Mouse (Mus musculus) stomach, embryonic 15.5 days (tissue): ENCODE results near the gene Prss57. TPM values are rescaled to one million over a fixed set of nuclear protein-coding genes. Genes with fewer than 3 reads are reported as not detected.

Experiments
- ATAC-seq: fragments of 200-750 bp; cut with Nextera tagmentation; 2 replicates; pipeline ENCODE4 v1.8.0; 2017; ENCODE audit warnings: low read depth, moderate number of reproducible peaks, moderate TSS enrichment; ENCODE audit not compliant: insufficient read depth, low FRiP score
- H3K27ac ChIP-seq: fragments of 300-500 bp; sonication (generic); 2 replicates; pipeline ENCODE4 v1.5.1; 2015; ENCODE audit warnings: mild to moderate bottlenecking, inconsistent platforms
- H3K27me3 ChIP-seq: fragments of 300-500 bp; sonication (generic); replicated peaks from 2 replicates; pipeline ENCODE4 v1.6.1; 2015; ENCODE audit warnings: inconsistent platforms
- H3K36me3 ChIP-seq: fragments of 300-500 bp; sonication (generic); 2 replicates; pipeline ENCODE4 v1.6.1; 2015; ENCODE audit warnings: inconsistent platforms
- H3K4me1 ChIP-seq: fragments of 300-500 bp; sonication (generic); 2 replicates; pipeline ENCODE4 v1.6.1; 2015; ENCODE audit warnings: inconsistent platforms
- H3K4me2 ChIP-seq: fragments of 300-500 bp; sonication (generic); 2 replicates; pipeline ENCODE4 v1.6.1; 2015; ENCODE audit warnings: mild to moderate bottlenecking, inconsistent platforms
- H3K4me3 ChIP-seq: fragments of 300-500 bp; sonication (generic); replicated peaks from 2 replicates; pipeline ENCODE4 v1.5.1; 2015; ENCODE audit warnings: inconsistent platforms
- H3K9ac ChIP-seq: fragments of 300-500 bp; sonication (generic); 2 replicates; pipeline ENCODE4 v1.6.1; 2015; ENCODE audit warnings: inconsistent platforms
- H3K9me3 ChIP-seq: fragments of 300-500 bp; sonication (generic); 2 replicates; pipeline ENCODE4 v1.6.1; 2016; ENCODE audit warnings: inconsistent platforms
- WGBS: fragments of 180-500 bp; shearing (Covaris S2); methylation state at CpG from one replicate; pipeline ENCODE4 v1.1.7; 2015; 5-methylcytosine and 5-hydroxymethylcytosine counted together
- polyA plus RNA-seq: library from polyadenylated mRNA; unstranded; fragments of >200 nt; fragmentation: Nextera tagmentation; extraction: Ambion mirVana; gene quantifications from 2 replicates; pipeline ENCODE4 v1.2.1, GENCODE M21; 2015

The Prss57 gene
- polyA plus RNA-seq, 1 experiment from 2014 or later = 0.31 TPM

- peaks cover 36% of the 10 kb centered on the region for H3K4me1 ChIP-seq
- H3K9me3 ChIP-seq = no peaks in the 10 kb centered on the region
- no peak within 1 kb of the TSS for H3K9ac ChIP-seq
- peak; percentile 15; the same call in 1 of the 2 replicates for ATAC-seq
- H3K4me3 ChIP-seq = peak within 1 kb of the TSS; percentile 20
- peaks cover 13% of the 10 kb centered on the region for H3K36me3 ChIP-seq
- peak within 1 kb of the TSS; percentile 41 for H3K4me2 ChIP-seq
- no peaks in the 10 kb centered on the region for H3K27me3 ChIP-seq
- peak within 1 kb of the TSS; percentile 85 for H3K27ac ChIP-seq
- WGBS = 49% methylated on average over 11 of the region's 11 CpGs
Observed at GRCm38 (mm10) chr10:79820782-79821181, 30.0 kb upstream of the Prss57 start, which contains the start of gene Misp. Gene Misp (plus strand): TSS chr10:79820989.

- ATAC-seq = no peak
- Histone ChIP-seq H3K4me1 (peaks cover 36% of the 10 kb centered on the region), H3K36me3 (peaks cover 13% of the 10 kb centered on the region), H3K9me3 (no peaks in the 10 kb centered on the region), H3K4me3 (no peak overlapping the region), H3K4me2 (peak overlapping the region; percentile 21; the same call in 1 of the 2 replicates), H3K9ac (no peak overlapping the region), H3K27ac (peak overlapping the region; percentile 67), H3K27me3 (no peaks in the 10 kb centered on the region)
- WGBS = 72% methylated on average over 8 of the region's 8 CpGs
Observed at GRCm38 (mm10) chr10:79820277-79820676, 29.5 kb upstream of the Prss57 start.

- WGBS = 88% methylated on average over 17 of the region's 17 CpGs
- peaks cover 13% of the 10 kb centered on the region for H3K36me3 ChIP-seq
- H3K4me2 ChIP-seq = no peak overlapping the region
- H3K27ac ChIP-seq = no peak overlapping the region
- peaks cover 33% of the 10 kb centered on the region for H3K4me1 ChIP-seq
- H3K27me3 ChIP-seq = no peaks in the 10 kb centered on the region
- H3K4me3 ChIP-seq = no peak overlapping the region
- ATAC-seq = no peak
- no peaks in the 10 kb centered on the region for H3K9me3 ChIP-seq
- H3K9ac ChIP-seq = no peak overlapping the region
Observed at GRCm38 (mm10) chr10:79819606-79820005, 28.8 kb upstream of the Prss57 start.

GRCm38 (mm10) chr10:79818225-79818624, 27.5 kb upstream of the Prss57 start:
- H3K27me3 ChIP-seq = no peaks in the 10 kb centered on the region
- no peak for ATAC-seq
- H3K9me3 ChIP-seq = no peaks in the 10 kb centered on the region
- H3K9ac ChIP-seq = no peak overlapping the region
- no peak overlapping the region for H3K27ac ChIP-seq
- peaks cover 13% of the 10 kb centered on the region for H3K36me3 ChIP-seq
- peaks cover 29% of the 10 kb centered on the region; the same call in 1 of the 2 replicates for H3K4me1 ChIP-seq
- no peak overlapping the region for H3K4me3 ChIP-seq
- no peak overlapping the region for H3K4me2 ChIP-seq
- 55% methylated on average over 4 of the region's 4 CpGs for WGBS

- peaks cover 24% of the 10 kb centered on the region; the same call in 1 of the 2 replicates for H3K4me1 ChIP-seq
- H3K36me3 ChIP-seq = peaks cover 13% of the 10 kb centered on the region
- H3K9me3 ChIP-seq = no peaks in the 10 kb centered on the region
- no peak overlapping the region for H3K4me3 ChIP-seq
- no peak overlapping the region for H3K9ac ChIP-seq
- H3K27me3 ChIP-seq = no peaks in the 10 kb centered on the region
- no peak overlapping the region for H3K4me2 ChIP-seq
- 81% methylated on average over 2 of the region's 2 CpGs for WGBS
- ATAC-seq = no peak
- no peak overlapping the region for H3K27ac ChIP-seq
Observed at GRCm38 (mm10) chr10:79817111-79817510, 26.4 kb upstream of the Prss57 start.

- H3K9me3 ChIP-seq = no peaks in the 10 kb centered on the region
- no peak overlapping the region for H3K9ac ChIP-seq
- no peak overlapping the region for H3K4me2 ChIP-seq
- no peak for ATAC-seq
- H3K36me3 ChIP-seq = peaks cover 13% of the 10 kb centered on the region
- no peak overlapping the region for H3K27ac ChIP-seq
- WGBS = 87% methylated on average over 12 of the region's 12 CpGs
- no peak overlapping the region for H3K4me3 ChIP-seq
- H3K4me1 ChIP-seq = peaks cover 15% of the 10 kb centered on the region; the same call in 1 of the 2 replicates
- no peaks in the 10 kb centered on the region for H3K27me3 ChIP-seq
Observed at GRCm38 (mm10) chr10:79815671-79816494, 25.1 kb upstream of the Prss57 start.

GRCm38 (mm10) chr10:79814271-79814842, 23.6 kb upstream of the Prss57 start:
- Histone ChIP-seq H3K9ac (no peak overlapping the region), H3K4me3 (no peak overlapping the region), H3K4me2 (no peak overlapping the region), H3K36me3 (peaks cover 11% of the 10 kb centered on the region), H3K9me3 (no peaks in the 10 kb centered on the region), H3K27ac (no peak overlapping the region), H3K4me1 (0 out of 2 replicates have a peak, but pooled peaks cover 4% of the 10 kb centered on the region), H3K27me3 (no peaks in the 10 kb centered on the region)
- WGBS = 76% methylated on average over 5 of the region's 5 CpGs
- no peak for ATAC-seq

GRCm38 (mm10) chr10:79811736-79812637, 21.2 kb upstream of the Prss57 start:
- no peaks in the 10 kb centered on the region for H3K27me3 ChIP-seq
- ATAC-seq = peak; percentile 44; the same call in 1 of the 2 replicates
- H3K4me2 ChIP-seq = no peak overlapping the region
- H3K9me3 ChIP-seq = no peaks in the 10 kb centered on the region
- 30% methylated on average over 15 of the region's 15 CpGs for WGBS
- H3K36me3 ChIP-seq = peaks cover 7% of the 10 kb centered on the region
- H3K4me1 ChIP-seq = 0 out of 2 replicates have a peak, but pooled peaks cover 4% of the 10 kb centered on the region
- no peak overlapping the region for H3K9ac ChIP-seq
- H3K27ac ChIP-seq = no peak overlapping the region
- no peak overlapping the region for H3K4me3 ChIP-seq

- no peak overlapping the region for H3K4me2 ChIP-seq
- no peak for ATAC-seq
- H3K27ac ChIP-seq = no peak overlapping the region
- no peak overlapping the region for H3K9ac ChIP-seq
- H3K27me3 ChIP-seq = no peaks in the 10 kb centered on the region
- no peaks in the 10 kb centered on the region for H3K9me3 ChIP-seq
- H3K4me3 ChIP-seq = no peak overlapping the region
- peaks cover 11% of the 10 kb centered on the region; the same call in 1 of the 2 replicates for H3K4me1 ChIP-seq
- 88% methylated on average over 11 of the region's 11 CpGs for WGBS
- peaks cover 7% of the 10 kb centered on the region for H3K36me3 ChIP-seq
Observed at GRCm38 (mm10) chr10:79808728-79809127, 18.0 kb upstream of the Prss57 start.

- WGBS = 72% methylated on average over 11 of the region's 11 CpGs
- Histone ChIP-seq H3K27me3 (no peaks in the 10 kb centered on the region), H3K4me1 (peaks cover 19% of the 10 kb centered on the region), H3K4me2 (no peak overlapping the region), H3K36me3 (peaks cover 7% of the 10 kb centered on the region), H3K9me3 (no peaks in the 10 kb centered on the region), H3K4me3 (no peak overlapping the region), H3K27ac (0 out of 2 replicates have a peak overlapping the region, but pooled peaks have one; percentile 33), H3K9ac (no peak overlapping the region)
- ATAC-seq = no peak
Observed at GRCm38 (mm10) chr10:79807826-79808225, 17.1 kb upstream of the Prss57 start.

- Histone ChIP-seq H3K4me2 (no peak overlapping the region), H3K36me3 (peaks cover 7% of the 10 kb centered on the region), H3K9ac (no peak overlapping the region), H3K27me3 (no peaks in the 10 kb centered on the region), H3K4me1 (peaks cover 28% of the 10 kb centered on the region), H3K27ac (no peak overlapping the region), H3K4me3 (no peak overlapping the region), H3K9me3 (no peaks in the 10 kb centered on the region)
- peak; percentile 47; the same call in 1 of the 2 replicates for ATAC-seq
- 77% methylated on average over 10 of the region's 10 CpGs for WGBS
Observed at GRCm38 (mm10) chr10:79806972-79807371, 16.2 kb upstream of the Prss57 start.
